Mouse (Mus musculus) ES-Bruce4 (cell line): ENCODE measurements at regions not wholly inside any gene's neighbourhood (a gene's known extent, or its start where the extent isn't known, plus 50 kb on each side); places are given as distances from the start of the nearest gene placed in this dataset.

ENCODE experiments used
- H3K27ac ChIP-seq: 2 replicates; pipeline ENCODE4 v1.5.1; 2012; ENCODE audit warnings: low read length, inconsistent platforms; ENCODE audit not compliant: insufficient read depth
- H3K27me3 ChIP-seq: 2 replicates; pipeline ENCODE4 v1.6.1; 2012; ENCODE audit warnings: mild to moderate bottlenecking, low read length, inconsistent platforms; ENCODE audit not compliant: control insufficient read depth, poor library complexity, insufficient read depth, severe bottlenecking
- H3K36me3 ChIP-seq: 2 replicates; pipeline ENCODE4 v1.6.1; 2012; ENCODE audit warnings: inconsistent platforms, mild to moderate bottlenecking, low read length, moderate library complexity; ENCODE audit not compliant: control insufficient read depth, poor library complexity, insufficient read depth, severe bottlenecking
- H3K4me1 ChIP-seq: one replicate; pipeline ENCODE4 v1.8.1; 2011; ENCODE audit warnings: low read length; ENCODE audit not compliant: control insufficient read depth, insufficient read depth
- H3K4me3 ChIP-seq: 2 replicates; pipeline ENCODE4 v1.5.1; 2011; ENCODE audit warnings: low read depth, mild to moderate bottlenecking, low read length
- H3K9ac ChIP-seq: 2 replicates; pipeline ENCODE4 v1.6.1; 2012; ENCODE audit warnings: low read depth, mild to moderate bottlenecking, inconsistent platforms; ENCODE audit not compliant: poor library complexity, severe bottlenecking
- H3K9me3 ChIP-seq: replicated peaks from 2 replicates; pipeline ENCODE4 v1.6.1; 2012; ENCODE audit warnings: mild to moderate bottlenecking, low read length, inconsistent platforms; ENCODE audit not compliant: control insufficient read depth, poor library complexity, insufficient read depth, severe bottlenecking
- CTCF ChIP-seq: IDR thresholded peaks from one replicate; pipeline ENCODE4 v1.8.1; 2011; ENCODE audit warnings: low read depth, low read length
- EP300 ChIP-seq: IDR thresholded peaks from 2 replicates; pipeline ENCODE4 v1.6.1; 2011; ENCODE audit warnings: low read depth, low read length; ENCODE audit not compliant: insufficient read depth
- POLR2A ChIP-seq: IDR thresholded peaks from one replicate; pipeline ENCODE4 v1.8.1; 2011; ENCODE audit warnings: low read length; ENCODE audit not compliant: insufficient read depth

GRCm38 (mm10) chr17:69683091-69683490 lies 244.0 kb downstream of the Akain1 start:
- Histone ChIP-seq H3K9me3 (no peaks in the 10 kb centered on the region), H3K36me3 (no peaks in the 10 kb centered on the region), H3K9ac (no peak overlapping the region), H3K4me3 (no peak overlapping the region), H3K4me1 (no peaks in the 10 kb centered on the region), H3K27ac (no peak overlapping the region), H3K27me3 (no peaks in the 10 kb centered on the region)
- no peak for TF ChIP-seq EP300
- no peak for TF ChIP-seq POLR2A
- TF ChIP-seq CTCF: no peak

GRCm38 (mm10) chr17:69685625-69686257 lies 246.6 kb downstream of the Akain1 start:
- Histone ChIP-seq H3K9ac (no peak overlapping the region), H3K4me3 (no peak overlapping the region), H3K36me3 (no peaks in the 10 kb centered on the region), H3K27ac (no peak overlapping the region), H3K9me3 (no peaks in the 10 kb centered on the region), H3K27me3 (no peaks in the 10 kb centered on the region), H3K4me1 (no peaks in the 10 kb centered on the region)
- TF ChIP-seq CTCF (no peak), POLR2A (no peak), EP300 (no peak)

- Histone ChIP-seq H3K36me3 (no peaks in the 10 kb centered on the region), H3K4me1 (no peaks in the 10 kb centered on the region), H3K27me3 (no peaks in the 10 kb centered on the region), H3K9me3 (no peaks in the 10 kb centered on the region), H3K27ac (no peak overlapping the region), H3K4me3 (no peak overlapping the region), H3K9ac (no peak overlapping the region)
- TF ChIP-seq CTCF (no peak), EP300 (no peak), POLR2A (no peak)
Measured at GRCm38 (mm10) chr17:69686383-69686782, 247.3 kb downstream of the Akain1 start.

GRCm38 (mm10) chr17:69695341-69695740 lies 256.2 kb downstream of the Akain1 start:
- no peak overlapping the region for H3K9ac ChIP-seq
- no peak overlapping the region for H3K4me3 ChIP-seq
- no peaks in the 10 kb centered on the region for H3K27me3 ChIP-seq
- no peaks in the 10 kb centered on the region for H3K4me1 ChIP-seq
- no peak for TF ChIP-seq CTCF
- no peak for TF ChIP-seq EP300
- no peak for TF ChIP-seq POLR2A
- no peak overlapping the region for H3K27ac ChIP-seq
- no peaks in the 10 kb centered on the region for H3K9me3 ChIP-seq
- no peaks in the 10 kb centered on the region for H3K36me3 ChIP-seq

- Histone ChIP-seq H3K9me3 (no peaks in the 10 kb centered on the region), H3K36me3 (no peaks in the 10 kb centered on the region), H3K27me3 (no peaks in the 10 kb centered on the region; the same call in none of the 2 replicates), H3K27ac (no peak overlapping the region), H3K4me3 (no peak overlapping the region), H3K9ac (no peak overlapping the region), H3K4me1 (no peaks in the 10 kb centered on the region)
- no peak for TF ChIP-seq EP300
- TF ChIP-seq CTCF: no peak
- no peak for TF ChIP-seq POLR2A
Measured at GRCm38 (mm10) chr17:69727325-69727724, 241.5 kb upstream of the Dlgap1 start.

- TF ChIP-seq CTCF (no peak), EP300 (no peak), POLR2A (no peak)
- Histone ChIP-seq H3K27me3 (no peaks in the 10 kb centered on the region; the same call in none of the 2 replicates), H3K9me3 (no peaks in the 10 kb centered on the region)
Measured at GRCm38 (mm10) chr17:69732981-69733380, 235.9 kb upstream of the Dlgap1 start.

More at GRCm38 (mm10) chr17:69732981-69733380, 235.9 kb upstream of the Dlgap1 start:
- Histone ChIP-seq H3K36me3 (no peaks in the 10 kb centered on the region), H3K4me3 (no peak overlapping the region), H3K9ac (no peak overlapping the region), H3K27ac (no peak overlapping the region), H3K4me1 (no peaks in the 10 kb centered on the region)
